13 mouse cellular contexts compared by ENCODE assay signal in genomic region chr15:102006317-102006716, GRCm38 (mm10). TPM values are rescaled to one million over a fixed set of nuclear protein-coding genes. Genes with fewer than 3 reads are reported as not detected.
DNase-seq lines count a peak whose midpoint lies in the region; ATAC-seq lines count a peak whose summit lies in the region.
"Had no signal": no experiment of that assay in that cellular context is flagged by ENCODE, and none has a peak within 500 bp of the region (broad histone marks: within the 10 kb centered on the region; RNA-seq: fewer than 3 reads in every experiment).

No protein-coding gene starts in this region.

- H3K9ac ChIP-seq in forebrain, embryonic 15.5 days (replicated peaks), result no peak overlapping the region
- H3K9ac ChIP-seq in intestine, embryonic 15.5 days, result no peak overlapping the region
- H3K9ac ChIP-seq in liver, embryonic 13.5 days, result no peak overlapping the region
- H3K9ac ChIP-seq: hindbrain, embryonic 14.5 days had no signal

- H3K36me3 ChIP-seq in forebrain, embryonic 10.5 days (replicated peaks), result no peaks in the 10 kb centered on the region
- H3K36me3 ChIP-seq in forebrain, embryonic 15.5 days, result no peaks in the 10 kb centered on the region
- H3K36me3 ChIP-seq in intestine, embryonic 15.5 days, result no peaks in the 10 kb centered on the region
- H3K36me3 ChIP-seq in liver, embryonic 13.5 days, result no peaks in the 10 kb centered on the region

- WGBS in forebrain, embryonic 10.5 days, result 30% methylated on average over 11 of the region's 11 CpGs
- 49% methylated on average over 11 of the region's 11 CpGs for WGBS in forebrain, embryonic 15.5 days
- WGBS in intestine, embryonic 15.5 days, result 30% methylated on average over 11 of the region's 11 CpGs
- WGBS in liver, embryonic 13.5 days (ENCODE audit: insufficient replicate concordance), result 19% methylated on average over 11 of the region's 11 CpGs

- DNase-seq in forebrain, embryonic 10.5 days (ENCODE audit: extremely low spot score, low spot score), result no peak
- no peak for DNase-seq in liver, embryonic 13.5 days
- DNase-seq in lung, postnatal 36 days, result peak; percentile 76
- DNase-seq in left cerebral cortex, postnatal 25 days (ENCODE audit: low spot score in 2 of 2), result no peak
- DNase-seq in adrenal gland, adult 2 months, result no peak
- DNase-seq: gastrocnemius, postnatal 36 days; layer of hippocampus, postnatal 36 days had no signal

- H3K27me3 ChIP-seq in forebrain, embryonic 10.5 days (ENCODE audit: poor library complexity, severe bottlenecking), result peaks cover 77% of the 10 kb centered on the region
- H3K27me3 ChIP-seq in forebrain, embryonic 15.5 days, result peaks cover 45% of the 10 kb centered on the region
- H3K27me3 ChIP-seq in intestine, embryonic 15.5 days (replicated peaks), result 0 out of 2 replicates have a peak, but pooled peaks cover 6% of the 10 kb centered on the region
- H3K27me3 ChIP-seq in liver, embryonic 13.5 days, result peaks cover 63% of the 10 kb centered on the region

- H3K4me3 ChIP-seq in forebrain, embryonic 10.5 days, result no peak overlapping the region
- no peak overlapping the region for H3K4me3 ChIP-seq in forebrain, embryonic 15.5 days
- H3K4me3 ChIP-seq in intestine, embryonic 15.5 days (replicated peaks), result no peak overlapping the region
- no peak overlapping the region for H3K4me3 ChIP-seq in liver, embryonic 13.5 days (replicated peaks)

- H3K4me2 ChIP-seq in forebrain, embryonic 15.5 days (replicated peaks), result no peak overlapping the region
- H3K4me2 ChIP-seq in intestine, embryonic 15.5 days (replicated peaks), result peak overlapping the region; percentile 38
- H3K4me2 ChIP-seq in liver, embryonic 13.5 days, result 0 out of 2 replicates have a peak overlapping the region, but pooled peaks have one; percentile 15
- H3K4me2 ChIP-seq: hindbrain, embryonic 14.5 days had no signal

- no peak for ATAC-seq in forebrain, embryonic 15.5 days (replicated peaks)
- ATAC-seq in intestine, embryonic 15.5 days, result no peak
- no peak for ATAC-seq in liver, embryonic 13.5 days (ENCODE audit: low read depth)
- no peak for ATAC-seq in activated CD4-positive, CD25-positive, alpha-beta regulatory T cell, adult 4 months

- intact Hi-C loops in left cerebral cortex, postnatal 25 days (cut with DNase I), result no loop called here

- H3K9me3 ChIP-seq in forebrain, embryonic 10.5 days, result no peaks in the 10 kb centered on the region
- H3K9me3 ChIP-seq in forebrain, embryonic 15.5 days, result no peaks in the 10 kb centered on the region
- H3K9me3 ChIP-seq in intestine, embryonic 15.5 days, result no peaks in the 10 kb centered on the region
- no peaks in the 10 kb centered on the region for H3K9me3 ChIP-seq in liver, embryonic 13.5 days (replicated peaks)

- H3K27ac ChIP-seq in forebrain, embryonic 10.5 days, result 0 out of 2 replicates have a peak overlapping the region, but pooled peaks have one; percentile 12
- no peak overlapping the region for H3K27ac ChIP-seq in forebrain, embryonic 15.5 days (replicated peaks)
- peak overlapping the region; percentile 51 for H3K27ac ChIP-seq in intestine, embryonic 15.5 days
- no peak overlapping the region for H3K27ac ChIP-seq in liver, embryonic 13.5 days

- peaks cover 52% of the 10 kb centered on the region for H3K4me1 ChIP-seq in forebrain, embryonic 10.5 days
- H3K4me1 ChIP-seq in forebrain, embryonic 15.5 days, result peaks cover 14% of the 10 kb centered on the region
- H3K4me1 ChIP-seq in intestine, embryonic 15.5 days (replicated peaks), result peaks cover 52% of the 10 kb centered on the region
- peaks cover 11% of the 10 kb centered on the region for H3K4me1 ChIP-seq in liver, embryonic 13.5 days (replicated peaks)

RNA-seq across cellular contexts. Expression of gene Krt8, which starts 2.0 kb away (rescaled TPM):
- polyA plus RNA-seq in forebrain, embryonic 10.5 days (2016; fragmentation: Nextera tagmentation; extraction: Ambion mirVana), result 32.6 and 35.6 TPM in 2 replicates
- 1.9 and 3.9 TPM in 2 replicates for polyA plus RNA-seq in forebrain, embryonic 15.5 days (2015; fragmentation: Nextera tagmentation; extraction: Ambion mirVana)
- 775 and 835 TPM in 2 replicates for polyA plus RNA-seq in intestine, embryonic 15.5 days (2015; fragmentation: Nextera tagmentation; extraction: Ambion mirVana)
- polyA plus RNA-seq in liver, embryonic 13.5 days (2015; fragmentation: Nextera tagmentation; extraction: Ambion mirVana), result 89.5 and 107 TPM in 2 replicates
- not detected for polyA plus RNA-seq in activated CD4-positive, CD25-positive, alpha-beta regulatory T cell, adult 4 months (2017; shearing (Covaris generic))
- total RNA-seq in left cerebral cortex, postnatal 25 days (2021), result under 1 TPM in 1 of 2 experiments, not detected in 1; 0.32 TPM
- total RNA-seq in adrenal gland, adult 2 months (2021), result 1 to 10 TPM; 1.7 TPM
- polyA plus RNA-seq in adrenal gland, adult 2 months (2012; rRNA removed), result 0.62 and 1.1 TPM in 2 replicates
- total RNA-seq: common myeloid progenitor, adult 5-6 weeks; megakaryocyte, adult 5-6 weeks had no signal

RNA-seq across cellular contexts. Expression of gene Krt18, which starts 21.7 kb away (rescaled TPM):
- 34.4 and 37.1 TPM in 2 replicates for polyA plus RNA-seq in forebrain, embryonic 10.5 days (2016; fragmentation: Nextera tagmentation; extraction: Ambion mirVana)
- 3.5 and 7.6 TPM in 2 replicates for polyA plus RNA-seq in forebrain, embryonic 15.5 days (2015; fragmentation: Nextera tagmentation; extraction: Ambion mirVana)
- 263 and 305 TPM in 2 replicates for polyA plus RNA-seq in intestine, embryonic 15.5 days (2015; fragmentation: Nextera tagmentation; extraction: Ambion mirVana)
- 81.8 and 85.0 TPM in 2 replicates for polyA plus RNA-seq in liver, embryonic 13.5 days (2015; fragmentation: Nextera tagmentation; extraction: Ambion mirVana)
- not detected for polyA plus RNA-seq in activated CD4-positive, CD25-positive, alpha-beta regulatory T cell, adult 4 months (2017; shearing (Covaris generic))
- total RNA-seq in left cerebral cortex, postnatal 25 days (2021), result under 1 TPM in 1 of 2 experiments, not detected in 1; 0.69 TPM
- 1 to 10 TPM; 1.6 to 2.5 TPM for total RNA-seq in adrenal gland, adult 2 months (2021)
- 0.61 and 1.1 TPM in 2 replicates for polyA plus RNA-seq in adrenal gland, adult 2 months (2012; rRNA removed)

RNA-seq across cellular contexts. Expression of gene Krt78, which starts 52.2 kb away (rescaled TPM):
- not detected in 2 replicates for polyA plus RNA-seq in forebrain, embryonic 10.5 days (2016; fragmentation: Nextera tagmentation; extraction: Ambion mirVana)
- not detected in 2 replicates for polyA plus RNA-seq in forebrain, embryonic 15.5 days (2015; fragmentation: Nextera tagmentation; extraction: Ambion mirVana)
- polyA plus RNA-seq in intestine, embryonic 15.5 days (2015; fragmentation: Nextera tagmentation; extraction: Ambion mirVana), result 0.05 and 0.25 TPM in 2 replicates
- polyA plus RNA-seq in liver, embryonic 13.5 days (2015; fragmentation: Nextera tagmentation; extraction: Ambion mirVana), result 0.03 TPM in 1 of 2 replicates, not detected in the other
- not detected for polyA plus RNA-seq in activated CD4-positive, CD25-positive, alpha-beta regulatory T cell, adult 4 months (2017; shearing (Covaris generic))
- not detected for total RNA-seq in left cerebral cortex, postnatal 25 days (2021)
- not detected for total RNA-seq in adrenal gland, adult 2 months (2021)
- polyA plus RNA-seq in adrenal gland, adult 2 months (2012; rRNA removed), result not detected in 2 replicates
- total RNA-seq: common myeloid progenitor, adult 5-6 weeks; gastrocnemius, postnatal 36 days; layer of hippocampus, postnatal 36 days; megakaryocyte, adult 5-6 weeks had no signal

Comparison
In these comparisons a context has a peak if more than half of its experiments do, and no peak if none do; other contexts are left out.
1. H3K27ac ChIP-seq: peak in forebrain, embryonic 10.5 days (single experiment) and intestine, embryonic 15.5 days (single experiment); none in forebrain, embryonic 15.5 days (single experiment) and liver, embryonic 13.5 days (single experiment).